Mouse (Mus musculus) lung, adult 2 months (tissue): Measurements from ENCODE around the gene Arid1b.

Source experiments
- CTCF ChIP-seq: fragments of 200-500 bp; IDR thresholded peaks from 2 replicates; pipeline ENCODE4 v1.5.1; 2011; ENCODE audit warnings: mild to moderate bottlenecking, low read length, control low read depth; ENCODE audit not compliant: insufficient read depth
- POLR2A ChIP-seq: fragments of 200-500 bp; IDR thresholded peaks from 2 replicates; pipeline ENCODE4 v1.6.1; 2011; ENCODE audit warnings: low read depth, mild to moderate bottlenecking, control low read depth, low read length, borderline replicate concordance; ENCODE audit errors: extremely low read depth

DNA sequence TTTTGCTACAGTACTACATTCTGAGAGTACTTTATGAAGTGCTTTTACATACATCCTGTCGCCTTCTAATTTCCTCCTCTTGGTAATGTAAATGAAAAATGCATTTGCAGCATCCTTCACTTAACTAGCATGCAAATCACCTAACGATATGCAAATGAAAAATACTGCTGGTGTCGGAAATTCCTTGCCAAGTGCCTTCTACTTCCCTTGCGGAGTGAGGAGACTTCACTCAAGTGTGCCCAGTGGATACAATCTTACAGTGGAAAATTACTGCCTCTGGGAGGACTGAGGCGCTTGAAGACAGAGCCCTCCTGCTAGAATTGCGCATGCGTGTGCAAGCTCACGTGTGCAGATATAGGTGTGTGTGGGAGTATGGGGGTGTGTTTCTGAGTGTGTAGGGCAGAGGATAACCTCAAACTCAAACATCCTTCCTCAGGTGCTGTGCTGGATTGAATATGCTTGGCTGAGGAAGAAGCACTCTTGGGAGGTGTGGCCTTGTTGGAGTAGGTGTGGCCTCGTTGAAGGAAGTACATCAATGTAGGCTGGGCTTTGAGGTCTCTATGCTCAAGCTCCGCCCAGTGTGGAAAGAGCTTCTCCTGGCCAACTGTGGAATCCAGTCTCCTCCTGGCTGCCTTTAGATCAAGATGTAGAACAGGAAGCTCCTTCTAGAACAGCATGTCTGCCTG, 29.8 kb upstream of the Arid1b start:
- TF ChIP-seq POLR2A = no peak
- TF ChIP-seq CTCF = no peak
